In the genomic region with DNA sequence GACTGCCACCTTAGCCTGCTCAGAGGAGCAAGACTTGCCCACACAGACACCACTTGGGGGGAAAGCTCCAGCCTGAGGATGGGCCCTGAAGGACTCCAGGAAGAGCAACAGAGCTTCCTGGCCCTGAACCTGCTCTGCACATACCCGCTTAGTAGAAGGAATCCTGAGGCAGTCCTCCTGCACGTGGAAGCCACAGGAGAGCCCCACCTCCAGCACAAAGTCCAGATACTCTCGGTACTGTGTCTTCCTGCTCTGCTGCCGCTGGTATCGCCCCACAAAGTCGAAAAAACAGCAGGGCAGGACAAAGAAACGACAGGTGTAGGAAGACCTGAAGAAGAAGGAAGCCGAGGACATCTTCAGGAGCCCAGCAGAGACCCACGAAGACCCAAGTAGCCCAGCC, we compare ENCODE assay signal across 16 mouse cellular contexts. TPM values are rescaled to one million over a fixed set of nuclear protein-coding genes. Genes with fewer than 3 reads are reported as not detected.
"Had no signal": no experiment of that assay in that cellular context is flagged by ENCODE, and none has a peak within 500 bp of the region (broad histone marks: within the 10 kb centered on the region; RNA-seq: fewer than 3 reads in every experiment).

No protein-coding gene starts in this region.

- H3K27ac ChIP-seq: hindbrain, postnatal 0 days; limb, embryonic 12.5 days; liver, embryonic 13.5 days; lung, embryonic 15.5 days; midbrain, embryonic 12.5 days; neural tube, embryonic 13.5 days; stomach, embryonic 15.5 days had no signal

- H3K4me3 ChIP-seq: limb, embryonic 12.5 days; liver, embryonic 13.5 days; lung, embryonic 15.5 days; midbrain, embryonic 12.5 days; neural tube, embryonic 13.5 days; stomach, embryonic 15.5 days had no signal

- H3K4me1 ChIP-seq: limb, embryonic 12.5 days; liver, embryonic 13.5 days; lung, embryonic 15.5 days; midbrain, embryonic 12.5 days; neural tube, embryonic 13.5 days; stomach, embryonic 15.5 days had no signal

- H3K4me2 ChIP-seq: limb, embryonic 12.5 days; liver, embryonic 13.5 days; lung, embryonic 15.5 days; midbrain, embryonic 12.5 days; neural tube, embryonic 13.5 days; stomach, embryonic 15.5 days had no signal

- H3K9me3 ChIP-seq: limb, embryonic 12.5 days; liver, embryonic 13.5 days; lung, embryonic 15.5 days; midbrain, embryonic 12.5 days; neural tube, embryonic 13.5 days; stomach, embryonic 15.5 days had no signal

- DNase-seq: liver; liver, embryonic 13.5 days; liver, postnatal 0 days; lung, postnatal 14 days; retina, postnatal 1 day; right cerebral cortex, postnatal 4 days; thymus, adult 2 months; thymus, postnatal 25 days had no signal

- H3K9ac ChIP-seq: limb, embryonic 12.5 days; liver, embryonic 13.5 days; liver, postnatal 0 days; lung, embryonic 15.5 days; midbrain, embryonic 12.5 days; neural tube, embryonic 13.5 days; stomach, embryonic 15.5 days had no signal

- H3K27me3 ChIP-seq: limb, embryonic 12.5 days; liver, embryonic 13.5 days; lung, embryonic 15.5 days; midbrain, embryonic 12.5 days; neural tube, embryonic 13.5 days; stomach, embryonic 15.5 days had no signal

- ATAC-seq: hindbrain, postnatal 0 days; liver, postnatal 0 days; midbrain, embryonic 16.5 days had no signal

RNA-seq across cellular contexts. Expression of gene Cpz, which starts 39.7 kb away (rescaled TPM):
- total RNA-seq: megakaryocyte-erythroid progenitor cell, adult 5-6 weeks had no signal
